Mouse (Mus musculus): ENCODE measurements at regions not wholly inside any gene's neighbourhood (a gene's known extent, or its start where the extent isn't known, plus 50 kb on each side); places are given as distances from the start of the nearest gene placed in this dataset.

DNA sequence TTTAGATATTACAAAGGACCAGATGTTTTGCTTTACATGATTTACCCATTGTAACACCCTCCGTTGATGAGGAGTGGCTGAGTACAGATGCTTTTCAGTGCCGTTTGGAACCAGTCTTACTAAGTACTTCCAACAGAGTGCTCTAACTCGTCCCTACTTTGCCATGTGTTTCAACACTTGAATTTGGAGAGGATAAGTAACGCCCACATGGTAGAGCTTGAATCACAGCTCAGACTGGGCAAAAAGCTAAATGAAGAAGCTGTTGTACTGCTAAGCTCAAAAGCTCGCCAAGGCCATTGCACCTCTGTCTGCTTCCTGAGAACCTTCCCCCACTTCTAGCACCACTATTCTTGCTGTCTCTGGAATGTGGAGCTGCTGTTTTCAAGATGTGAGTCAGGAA lies 471.1 kb downstream of the Nfib start:
- no peak for DNase-seq (ENCODE audit: low spot score in 2 of 2)

DNA sequence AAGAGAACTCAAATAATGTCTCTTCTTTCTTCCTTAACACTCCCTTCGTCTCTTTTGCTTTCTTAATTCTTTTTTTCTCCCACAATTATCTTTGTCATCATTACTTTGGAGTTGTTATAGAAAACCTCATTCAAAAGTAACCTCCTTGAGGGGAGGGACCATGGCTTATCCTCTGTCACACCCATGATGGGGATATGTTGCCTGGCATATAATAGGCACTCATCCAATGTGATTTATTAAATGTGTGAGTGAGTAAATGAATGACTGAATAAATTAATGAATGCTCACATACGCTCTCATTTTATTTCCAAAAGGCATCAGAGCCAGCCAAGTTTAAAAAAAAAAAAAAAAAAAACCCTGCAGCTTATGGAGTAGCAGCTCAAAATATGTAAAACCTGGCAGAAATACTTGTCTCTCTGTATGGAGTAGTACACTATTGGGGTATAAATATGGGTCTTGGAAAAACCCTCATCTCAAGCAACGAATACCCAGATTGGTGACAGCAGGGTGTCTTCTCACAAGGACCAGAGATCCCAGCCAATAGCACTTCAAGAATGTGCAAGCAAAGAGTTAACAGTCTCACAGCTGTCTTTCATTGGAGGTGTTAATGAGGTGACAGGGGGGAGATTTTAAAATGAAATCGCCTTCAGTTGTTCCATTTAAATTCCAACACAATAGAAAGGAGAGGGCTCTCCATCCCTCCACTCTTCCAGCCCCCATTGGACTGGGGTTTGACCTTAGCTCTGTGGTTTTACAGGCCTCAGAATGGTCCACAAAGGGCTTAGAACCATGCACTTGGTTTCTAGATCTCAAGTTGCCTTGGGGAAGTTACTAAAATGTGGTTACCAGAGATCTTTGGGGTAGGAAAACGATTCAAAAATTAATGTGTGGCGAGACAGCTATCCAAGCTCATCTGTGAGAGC lies 479.1 kb downstream of the Nfib start:
- DNase-seq (ENCODE audit: low spot score in 2 of 2), result no peak

GRCm38 (mm10) chr4:82220724-82221123 lies 484.8 kb downstream of the Nfib start:
- no peak for DNase-seq (ENCODE audit: low spot score in 2 of 2)

GRCm38 (mm10) chr4:82220120-82220714 lies 485.3 kb downstream of the Nfib start:
- DNase-seq (ENCODE audit: low spot score in 2 of 2), result no peak

DNA sequence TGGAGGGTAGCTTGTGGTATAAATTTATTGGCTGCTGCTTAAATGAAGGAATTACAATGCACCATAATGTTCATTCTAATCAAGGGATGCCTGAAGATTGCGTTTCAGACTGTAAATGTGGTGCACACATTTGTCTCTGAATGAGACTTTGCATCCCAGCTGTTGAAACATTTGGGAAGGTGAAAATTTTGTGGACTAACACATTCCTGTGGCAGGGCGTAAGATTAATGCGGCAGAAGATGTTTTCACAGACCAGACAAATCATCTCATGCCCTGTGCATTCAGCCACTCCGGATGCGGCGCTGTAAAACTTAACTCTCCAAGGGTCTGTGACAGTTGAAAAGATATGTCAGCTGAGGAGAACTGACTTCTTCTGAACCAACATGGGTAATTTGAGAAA lies 486.9 kb downstream of the Nfib start:
- no peak for DNase-seq (ENCODE audit: low spot score in 2 of 2)

DNA sequence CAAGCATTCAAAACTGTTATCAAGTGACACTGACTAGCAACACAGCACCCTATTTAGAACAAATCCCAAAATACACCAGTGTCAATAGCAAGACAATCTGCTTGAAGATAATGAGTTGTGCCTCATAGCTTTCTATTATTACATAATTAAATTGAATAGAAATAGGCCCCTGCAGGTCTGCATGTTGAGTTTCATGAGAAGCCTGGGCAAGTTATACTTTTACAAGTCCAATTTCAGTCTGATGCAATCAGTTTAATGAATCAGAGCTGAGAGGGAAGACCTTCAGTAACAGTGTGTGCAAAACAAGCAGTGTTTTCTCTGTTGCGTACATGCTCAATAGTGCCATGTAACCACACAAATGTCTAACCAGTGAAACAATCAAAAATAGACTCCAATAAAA lies 498.5 kb downstream of the Nfib start:
- no peak for DNase-seq (ENCODE audit: low spot score in 2 of 2)

DNA sequence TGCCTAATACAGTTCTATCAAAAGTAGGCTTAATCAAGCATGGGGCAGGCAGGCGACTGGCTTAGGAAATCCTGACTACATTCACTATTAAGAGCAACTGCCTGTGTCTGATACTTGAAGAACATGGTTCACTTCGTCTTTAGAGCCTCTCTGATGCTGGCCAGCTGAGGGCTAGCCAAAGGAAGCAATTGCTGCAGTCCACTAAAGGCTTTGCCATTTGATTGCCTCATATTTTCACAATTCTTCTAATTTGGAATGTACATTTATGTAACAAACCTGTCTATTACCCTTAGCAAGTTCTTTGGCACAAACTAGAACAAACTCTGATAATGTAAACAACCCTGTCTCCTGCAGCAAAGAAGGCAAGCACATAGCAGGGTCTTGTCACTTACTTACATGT lies 505.2 kb downstream of the Nfib start:
- DNase-seq (ENCODE audit: low spot score in 2 of 2), result no peak

DNA sequence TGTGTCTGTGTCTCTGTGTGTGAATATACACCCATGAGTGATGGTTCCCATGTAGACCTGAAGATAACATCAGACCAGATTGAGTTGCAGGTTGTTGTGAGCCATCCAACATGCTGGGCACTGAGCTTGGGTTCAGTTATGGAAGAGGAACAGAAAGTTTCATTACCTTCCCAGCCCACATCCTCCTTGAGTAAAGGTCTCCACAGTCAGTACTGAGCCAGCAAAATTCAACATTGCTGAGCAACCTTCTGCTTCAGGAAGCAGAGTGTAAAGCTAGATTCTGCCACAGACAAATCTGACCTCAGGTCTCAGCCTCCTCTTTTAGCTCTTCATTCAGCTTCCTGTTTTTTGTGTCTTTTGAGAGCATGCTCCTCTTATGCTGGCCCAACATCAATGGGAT lies 506.4 kb downstream of the Nfib start:
- no peak for DNase-seq (ENCODE audit: low spot score in 2 of 2)

- DNase-seq (ENCODE audit: low spot score in 2 of 2), result no peak
Observed at GRCm38 (mm10) chr4:82197611-82198010, 507.9 kb downstream of the Nfib start.

- no peak for DNase-seq (ENCODE audit: low spot score in 2 of 2)
Observed at GRCm38 (mm10) chr4:82196024-82196647, 509.4 kb downstream of the Nfib start.

GRCm38 (mm10) chr4:82193905-82194304 lies 511.6 kb downstream of the Nfib start:
- no peak for DNase-seq (ENCODE audit: low spot score in 2 of 2)

- no peak for DNase-seq (ENCODE audit: low spot score in 2 of 2)
Observed at GRCm38 (mm10) chr4:82186892-82187291, 518.7 kb downstream of the Nfib start.

GRCm38 (mm10) chr4:82183974-82184373 lies 521.6 kb downstream of the Nfib start:
- no peak for DNase-seq (ENCODE audit: low spot score in 2 of 2)

- no peak for DNase-seq (ENCODE audit: low spot score in 2 of 2)
Observed at GRCm38 (mm10) chr4:82178112-82178511, 527.4 kb downstream of the Nfib start.

GRCm38 (mm10) chr4:82176723-82177122 lies 528.8 kb downstream of the Nfib start:
- DNase-seq (ENCODE audit: low spot score in 2 of 2), result no peak

GRCm38 (mm10) chr4:82173461-82174085 lies 532.0 kb downstream of the Nfib start:
- no peak for DNase-seq (ENCODE audit: low spot score in 2 of 2)

GRCm38 (mm10) chr4:82170930-82171329 lies 534.6 kb downstream of the Nfib start:
- no peak for DNase-seq (ENCODE audit: low spot score in 2 of 2)

DNA sequence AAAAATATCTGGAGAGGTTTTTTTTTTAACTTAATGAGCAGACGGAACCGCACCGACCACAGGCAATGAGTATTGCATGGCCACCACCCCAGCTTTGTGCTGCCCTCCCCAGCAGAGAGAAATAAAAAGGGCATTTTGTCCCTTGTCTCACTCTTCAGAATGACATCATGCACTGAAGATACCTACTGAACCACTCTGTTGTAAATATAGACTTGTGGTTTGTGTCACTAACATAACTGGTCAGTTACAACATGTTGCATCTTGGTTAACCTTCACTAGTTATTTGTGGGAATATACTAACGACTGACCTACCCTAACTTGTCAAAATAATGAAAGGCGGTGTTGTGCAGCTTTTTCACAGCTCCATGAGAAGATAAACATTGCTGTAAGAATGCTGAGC lies 537.5 kb downstream of the Nfib start:
- DNase-seq (ENCODE audit: low spot score in 2 of 2), result no peak

DNA sequence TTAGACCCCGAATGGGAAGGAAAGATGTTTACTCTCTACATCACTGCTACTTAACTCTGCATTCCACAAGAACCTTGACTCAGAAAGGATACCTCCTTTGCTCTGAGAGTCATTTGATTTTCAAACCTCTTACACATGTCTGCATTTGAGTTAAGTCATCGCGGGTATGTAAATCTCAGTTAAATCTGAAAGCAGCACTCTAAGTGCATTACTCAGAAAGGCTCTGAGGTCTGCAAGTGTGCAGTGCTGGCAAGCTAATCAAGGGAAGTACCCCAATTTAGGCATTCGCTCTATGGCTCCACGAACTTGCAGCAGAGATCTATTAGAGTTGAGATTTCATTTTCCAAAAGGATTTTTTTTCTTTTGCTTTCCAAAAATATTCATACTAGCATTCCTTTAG lies 538.2 kb downstream of the Nfib start:
- DNase-seq (ENCODE audit: low spot score in 2 of 2), result no peak

DNA sequence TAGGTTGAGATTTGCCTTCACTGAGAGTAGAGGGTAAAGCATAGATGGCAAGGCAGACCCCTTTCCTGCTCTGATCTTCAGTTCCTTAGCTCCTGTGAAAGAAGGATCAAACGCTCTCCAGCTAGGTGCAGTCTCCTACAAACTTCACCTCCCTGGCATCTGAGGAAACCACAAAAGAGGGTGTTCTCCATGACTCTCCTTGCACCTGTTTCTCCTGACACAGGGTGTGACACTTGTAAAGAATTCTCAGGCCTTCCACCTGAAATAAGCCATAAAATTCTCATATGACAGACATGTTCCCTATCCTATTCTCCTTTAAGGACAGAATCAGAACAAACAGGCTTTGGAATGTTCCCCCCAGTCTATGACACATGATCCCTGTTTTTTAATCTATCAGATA lies 538.7 kb downstream of the Nfib start:
- DNase-seq (ENCODE audit: low spot score in 2 of 2), result no peak

DNA sequence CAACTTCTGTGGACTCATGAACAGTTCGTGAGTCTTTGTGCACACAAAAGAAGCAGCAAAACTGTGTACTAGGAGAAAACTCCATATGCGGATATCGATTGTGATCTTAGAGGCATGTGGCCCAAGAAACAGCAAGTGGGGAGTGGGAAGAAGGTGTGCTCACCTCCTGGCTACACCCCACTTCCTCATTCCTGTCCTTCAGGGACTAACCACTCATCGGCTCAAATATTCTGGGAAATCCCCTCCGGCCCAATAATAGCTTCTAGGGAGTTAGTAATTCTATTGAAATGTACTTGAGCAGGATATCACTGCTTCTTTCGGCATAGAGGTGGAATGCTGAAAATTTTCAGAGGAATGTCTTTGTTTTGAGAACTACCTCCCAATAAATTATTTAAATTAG lies 539.5 kb downstream of the Nfib start:
- DNase-seq (ENCODE audit: low spot score in 2 of 2), result no peak

DNA sequence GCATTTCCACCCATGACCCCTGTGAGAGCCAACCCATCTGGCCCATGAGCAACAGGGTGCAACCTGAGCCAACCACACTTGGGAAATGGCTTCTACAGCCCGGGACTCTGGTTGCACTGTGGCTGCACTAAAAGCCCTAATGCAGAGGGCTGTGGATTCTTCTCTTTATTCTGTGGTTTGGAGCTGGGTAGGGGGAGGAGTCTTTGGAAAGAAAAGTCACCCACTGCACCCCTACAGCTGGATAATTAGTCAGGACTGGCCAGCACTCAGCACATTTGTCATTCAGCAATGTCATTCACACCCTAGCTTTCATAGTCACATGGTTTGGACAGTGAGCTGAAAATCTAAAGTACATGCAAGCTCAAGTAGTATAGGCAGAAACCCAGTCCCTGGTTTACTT lies 541.5 kb downstream of the Nfib start:
- no peak for DNase-seq (ENCODE audit: low spot score in 2 of 2)

Data from layer of hippocampus, postnatal 10 days (tissue).